Mouse (Mus musculus): ENCODE data around the gene Atg5.

DNA sequence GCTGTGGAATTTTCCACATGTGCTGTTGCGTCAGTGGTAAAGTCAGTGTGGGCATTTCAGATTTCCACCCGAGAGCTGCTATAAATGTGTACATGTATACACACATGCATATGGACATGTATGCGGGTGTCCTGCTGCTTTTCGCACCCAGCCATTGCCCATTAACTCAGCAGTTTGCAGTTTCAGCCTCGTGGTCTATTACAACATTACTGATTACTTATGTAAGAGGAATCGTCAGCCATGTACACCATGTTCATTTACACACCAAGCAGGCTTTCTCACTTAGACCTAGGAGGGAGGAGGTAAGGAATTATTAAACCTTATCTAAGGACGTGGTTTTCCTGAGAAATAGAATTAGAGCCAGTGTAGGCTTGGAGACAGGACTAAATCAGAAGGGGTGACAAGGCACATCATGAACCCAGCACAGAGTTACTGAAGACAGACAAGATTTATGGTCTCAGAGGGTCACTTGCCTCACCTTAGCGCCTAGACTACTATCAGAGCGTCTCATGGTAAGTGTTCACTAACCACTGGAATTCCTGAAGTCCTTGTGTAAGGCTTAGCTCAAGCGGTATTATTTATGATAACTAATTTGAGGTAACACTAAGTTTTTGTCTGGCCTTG lies 79.5 kb downstream of the Atg5 start:
- TF ChIP-seq MYOG (IDR thresholded peaks at IDR 0.05; ENCODE audit: control insufficient read depth in 1 of 3, insufficient read depth in 1 of 3, insufficient read length in 2 of 3, low read depth in 2 of 3), result no peak
- no peak for TF ChIP-seq POLR2A (IDR thresholded peaks at IDR 0.05; ENCODE audit: insufficient read length, low read depth)
- no peak for TF ChIP-seq TCF12 (IDR thresholded peaks at IDR 0.05; ENCODE audit: insufficient read depth, poor library complexity, severe bottlenecking)
- no peak for TF ChIP-seq USF1 (IDR thresholded peaks at IDR 0.05; ENCODE audit: low read depth)

All from myocyte (in vitro differentiated cells).